Mouse (Mus musculus): ENCODE measurements at regions not wholly inside any gene's neighbourhood (a gene's known extent, or its start where the extent isn't known, plus 50 kb on each side); places are given as distances from the start of the nearest gene placed in this dataset.

- DNase-seq, result no peak
Measured at GRCm38 (mm10) chr5:118354127-118354526, 109.1 kb downstream of the 2410131K14Rik start.

DNA sequence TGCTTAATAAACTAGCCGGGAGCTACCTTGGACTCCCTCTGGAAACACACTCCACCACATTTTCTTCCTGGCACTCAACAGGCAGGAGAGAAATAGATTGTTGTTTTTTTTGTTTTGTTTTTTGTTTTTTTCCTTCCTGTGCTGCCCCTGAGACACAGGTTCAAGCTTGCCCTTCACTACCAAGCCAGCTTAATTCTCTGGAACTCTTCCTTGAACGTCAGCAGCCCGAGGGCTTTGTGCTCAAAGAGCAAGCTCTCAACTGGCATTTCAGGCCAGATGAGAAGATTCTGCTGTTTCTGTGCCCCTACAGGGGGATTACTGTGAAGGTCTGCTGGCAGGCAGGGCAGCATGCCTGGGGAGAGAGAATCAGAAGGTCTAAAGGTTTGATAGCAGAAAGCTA, 109.8 kb downstream of the 2410131K14Rik start:
- no peak for DNase-seq

DNA sequence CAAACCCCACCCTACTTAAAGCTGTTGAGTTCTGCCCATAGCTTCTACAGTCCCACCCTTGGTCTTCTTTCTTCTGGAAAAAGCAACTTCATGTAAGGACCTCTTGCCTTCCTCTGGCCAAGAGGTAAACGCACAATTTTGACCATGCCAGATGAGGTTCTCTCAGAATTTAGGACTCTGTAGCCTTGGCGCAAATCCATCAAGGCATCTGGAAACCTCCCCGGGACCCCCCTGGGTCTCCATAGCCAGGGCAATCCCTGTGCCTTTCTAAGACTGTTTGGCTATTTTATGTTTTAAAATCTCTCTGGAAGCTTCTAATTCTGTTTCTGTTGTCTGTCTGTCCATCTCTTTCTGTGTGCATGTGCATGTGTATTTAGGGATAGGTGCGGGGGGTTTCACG, 110.3 kb downstream of the 2410131K14Rik start:
- DNase-seq, result no peak

GRCm38 (mm10) chr5:118355691-118356337, 110.8 kb downstream of the 2410131K14Rik start:
- DNase-seq, result peak; percentile 37

- no peak for DNase-seq
Measured at GRCm38 (mm10) chr5:118359646-118360373, 114.8 kb downstream of the 2410131K14Rik start.

- no peak for DNase-seq
Measured at GRCm38 (mm10) chr5:118360374-118361064, 115.5 kb downstream of the 2410131K14Rik start.

GRCm38 (mm10) chr5:118361133-118361852, 116.3 kb downstream of the 2410131K14Rik start:
- no peak for DNase-seq

GRCm38 (mm10) chr5:118361853-118362406, 116.9 kb downstream of the 2410131K14Rik start:
- DNase-seq, result no peak

GRCm38 (mm10) chr5:118362738-118363137, 117.7 kb downstream of the 2410131K14Rik start:
- no peak for DNase-seq

DNA sequence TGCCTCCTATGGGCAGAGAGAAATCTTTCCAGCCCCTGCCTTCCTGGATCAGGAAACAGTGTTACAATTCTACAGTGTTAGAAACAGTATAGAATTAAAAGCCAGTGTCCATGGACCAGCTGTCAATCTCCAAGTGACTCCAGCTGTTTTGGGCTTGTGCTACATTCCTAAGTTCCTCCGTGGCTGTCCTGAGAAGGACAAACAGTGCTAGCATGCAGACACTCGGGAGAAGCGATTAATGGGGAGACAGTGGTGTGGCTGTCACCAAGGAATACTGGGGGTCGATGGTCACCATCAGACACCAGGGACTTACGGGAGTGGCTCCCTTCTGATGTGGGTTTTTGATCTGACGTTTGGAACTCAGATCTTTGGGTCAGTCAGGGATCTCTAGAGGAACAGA, 118.1 kb downstream of the 2410131K14Rik start:
- DNase-seq, result no peak

- no peak for DNase-seq
Measured at GRCm38 (mm10) chr5:118364646-118365045, 119.6 kb downstream of the 2410131K14Rik start.

GRCm38 (mm10) chr5:118365196-118365595, 120.2 kb downstream of the 2410131K14Rik start:
- DNase-seq, result no peak

GRCm38 (mm10) chr5:118365651-118366050, 120.6 kb downstream of the 2410131K14Rik start:
- DNase-seq, result no peak

- DNase-seq, result no peak
Measured at GRCm38 (mm10) chr5:118367047-118367446, 122.0 kb downstream of the 2410131K14Rik start.

DNA sequence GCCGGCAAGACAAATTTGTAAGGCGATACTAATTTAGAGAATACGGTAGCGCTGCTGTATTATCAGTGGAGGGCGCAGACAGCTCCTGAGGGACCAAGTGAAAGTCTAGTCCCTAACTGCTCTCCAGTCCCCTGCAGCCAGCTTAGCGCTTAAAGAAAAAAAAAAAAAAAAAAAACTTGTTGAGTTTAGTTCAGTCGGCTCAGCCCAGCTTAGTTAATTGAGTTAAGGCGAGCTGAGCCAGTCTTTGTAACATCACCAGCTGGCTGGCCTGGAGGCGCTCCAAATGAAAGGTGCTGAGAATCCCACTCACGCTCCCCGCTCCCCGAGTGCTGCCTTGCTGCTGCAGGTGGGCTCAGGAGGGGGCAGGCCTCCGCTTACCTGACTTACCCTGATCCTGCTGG, 128.6 kb downstream of the 2410131K14Rik start:
- DNase-seq, result peak; percentile 34

GRCm38 (mm10) chr5:118374968-118375367, 129.9 kb downstream of the 2410131K14Rik start:
- DNase-seq, result peak; percentile 47

DNA sequence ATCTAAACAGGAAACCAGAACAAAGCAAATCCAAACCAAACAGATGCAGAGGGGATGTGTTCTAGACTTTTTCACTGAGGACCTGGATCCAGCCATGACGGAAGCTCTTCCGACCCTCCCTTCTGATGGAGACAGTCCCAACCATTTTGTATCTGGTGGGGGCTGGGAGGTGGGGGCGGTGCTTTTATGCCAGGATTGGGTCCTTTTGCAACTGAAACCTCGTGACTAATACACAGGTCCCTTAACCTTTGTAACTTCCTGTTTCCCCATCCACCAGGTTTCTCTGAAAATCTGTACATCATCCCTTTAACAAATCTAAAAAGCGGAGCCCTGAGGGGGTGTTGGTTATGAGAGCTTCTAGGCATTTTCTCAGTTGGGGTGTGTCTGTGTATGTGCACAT, 130.9 kb downstream of the 2410131K14Rik start:
- no peak for DNase-seq

- DNase-seq, result no peak
Measured at GRCm38 (mm10) chr5:118376478-118376877, 131.5 kb downstream of the 2410131K14Rik start.

DNA sequence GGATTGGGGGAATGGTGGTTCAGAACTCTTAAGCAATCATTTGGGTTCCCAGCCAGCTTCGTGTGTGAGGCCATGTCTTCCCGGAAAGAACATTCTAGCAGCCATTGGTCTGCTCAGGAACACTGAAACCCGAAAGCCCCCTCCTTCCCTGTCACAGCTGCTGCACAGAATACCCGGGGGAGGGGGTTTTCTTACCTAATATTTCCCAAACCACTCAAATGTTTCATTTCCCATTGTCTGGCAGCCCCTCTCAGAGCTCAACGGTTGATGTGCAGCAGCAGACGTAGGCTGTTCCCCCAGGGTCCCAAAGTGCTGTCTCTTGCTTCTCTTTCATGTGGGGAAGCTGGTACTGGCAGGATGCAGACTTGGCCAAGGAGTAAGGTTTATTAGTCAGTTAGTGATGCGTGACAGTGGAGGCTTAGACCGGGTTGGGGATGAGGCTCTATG, 132.4 kb downstream of the 2410131K14Rik start:
- DNase-seq, result no peak

DNA sequence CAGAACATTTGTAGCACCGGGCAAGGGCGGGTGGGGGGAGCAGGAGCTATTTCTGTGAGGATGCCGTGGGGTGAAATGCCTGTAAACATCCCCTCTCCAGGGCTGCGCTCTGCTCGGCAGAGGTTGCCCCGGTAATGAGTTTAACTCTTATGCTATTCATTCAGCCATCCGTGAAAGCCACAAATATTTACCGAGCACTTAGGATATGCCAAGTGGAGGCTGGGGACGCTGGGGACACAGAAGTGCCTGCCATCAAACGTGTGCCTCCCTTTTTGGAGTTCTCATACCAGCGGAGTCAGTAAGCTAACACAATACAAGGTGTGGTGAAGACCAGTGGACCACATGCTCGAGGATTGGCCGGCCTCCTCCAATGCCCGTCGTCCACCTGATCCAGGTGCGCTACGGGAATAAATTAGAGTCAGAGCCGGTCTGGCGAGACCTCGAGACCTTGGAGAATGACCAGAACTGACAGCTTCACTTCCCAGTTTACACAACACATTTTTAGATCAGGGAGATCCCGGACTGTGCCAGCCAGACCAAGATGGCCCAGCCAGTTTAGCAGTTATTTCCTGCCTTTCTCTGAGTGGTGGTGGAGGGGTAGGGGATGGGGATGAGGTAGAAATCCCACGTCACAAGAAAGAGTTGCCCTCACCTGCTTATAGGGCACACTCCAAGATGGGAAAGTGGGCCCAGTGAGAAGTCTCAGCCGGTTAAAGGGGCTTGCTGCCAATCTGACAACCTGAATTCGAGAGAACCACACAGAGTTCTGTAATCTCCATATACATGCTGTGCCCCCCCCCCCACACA, 134.4 kb downstream of the 2410131K14Rik start:
- DNase-seq, result peak; percentile 55

GRCm38 (mm10) chr5:118380052-118380421, 135.0 kb downstream of the 2410131K14Rik start:
- DNase-seq, result no peak

Data from kidney, postnatal 14 days (tissue).